Mouse (Mus musculus) testis, adult 2 months (tissue): ENCODE measurements around the gene 1700029I15Rik.

Experiments
- CTCF ChIP-seq: fragments of 200-500 bp; IDR thresholded peaks from 2 replicates; pipeline ENCODE4 v1.5.1; 2012; ENCODE audit warnings: low read depth, mild to moderate bottlenecking, inconsistent platforms, low read length, moderate library complexity; ENCODE audit not compliant: control insufficient read depth, insufficient read depth, insufficient replicate concordance
- POLR2A ChIP-seq: fragments of 200-500 bp; IDR thresholded peaks from 2 replicates; pipeline ENCODE4 v1.6.1; 2012; ENCODE audit warnings: low read depth, mild to moderate bottlenecking, inconsistent platforms, low read length, moderate library complexity; ENCODE audit not compliant: control insufficient read depth

GRCm38 (mm10) chr2:92347191-92347590, 35.1 kb upstream of the 1700029I15Rik start:
- no peak for TF ChIP-seq CTCF
- no peak for TF ChIP-seq POLR2A
